Mouse (Mus musculus): ENCODE measurements around the gene 2310034C09Rik.

- TF ChIP-seq CTCF (conservative IDR thresholded peaks at IDR 0.05; ENCODE audit: insufficient read depth, insufficient read length, low read depth, low read length), result no peak
- no peak for TF ChIP-seq POLR2A (IDR thresholded peaks at IDR 0.05; ENCODE audit: low read depth, low read length)
Observed at GRCm38 (mm10) chr16:88747943-88748342, 10.7 kb upstream of the 2310034C09Rik start.
